Mouse (Mus musculus) intestine, embryonic 14.5 days (tissue): ENCODE data around the gene Lcmt2. TPM values are rescaled to one million over a fixed set of nuclear protein-coding genes. Genes with fewer than 3 reads are reported as not detected.
"Not testable (repeated sequence)": the region's sequence is repeated elsewhere in the genome, so short reads cannot be mapped to it uniquely, and the experiment has no call there.

Source experiments
- ATAC-seq: fragments of 200-750 bp; cut with Nextera tagmentation; replicated peaks from 2 replicates; pipeline ENCODE4 v1.8.0; 2017; ENCODE audit warnings: low read depth, moderate number of reproducible peaks, moderate TSS enrichment, moderate library complexity; ENCODE audit not compliant: low FRiP score, low TSS enrichment
- DNase-seq: peaks from one replicate; pipeline ENCODE4 v3.0.0-alpha.2; 2018; ENCODE audit warnings: low spot score
- H3K27ac ChIP-seq: fragments of 300-500 bp; sonication (generic); 2 replicates; pipeline ENCODE4 v1.5.1; 2014; ENCODE audit warnings: low read depth, mild to moderate bottlenecking, control low read depth
- H3K27me3 ChIP-seq: fragments of 300-500 bp; sonication (generic); replicated peaks from 2 replicates; pipeline ENCODE4 v1.6.1; 2014; ENCODE audit warnings: low read length, control low read depth; ENCODE audit not compliant: control insufficient read depth, insufficient read depth
- H3K36me3 ChIP-seq: fragments of 300-500 bp; sonication (generic); 2 replicates; pipeline ENCODE4 v1.6.1; 2014; ENCODE audit warnings: low read length, control low read depth; ENCODE audit not compliant: control insufficient read depth, insufficient read depth
- H3K4me1 ChIP-seq: fragments of 300-500 bp; sonication (generic); replicated peaks from 2 replicates; pipeline ENCODE4 v1.6.1; 2014; ENCODE audit warnings: low read length, control low read depth, mixed read lengths; ENCODE audit not compliant: control insufficient read depth, insufficient read depth
- H3K4me2 ChIP-seq: fragments of 300-500 bp; sonication (generic); 2 replicates; pipeline ENCODE4 v1.6.1; 2014; ENCODE audit warnings: low read length
- H3K4me3 ChIP-seq: fragments of 300-500 bp; sonication (generic); 2 replicates; pipeline ENCODE4 v1.5.1; 2014; ENCODE audit warnings: low read depth, low read length, control low read depth, mixed read lengths
- H3K9ac ChIP-seq: fragments of 300-500 bp; sonication (generic); 2 replicates; pipeline ENCODE4 v1.6.1; 2014; ENCODE audit warnings: mild to moderate bottlenecking, low read length
- H3K9me3 ChIP-seq: fragments of 300-500 bp; sonication (generic); 2 replicates; pipeline ENCODE4 v1.6.1; 2016; ENCODE audit warnings: low read length, control low read depth; ENCODE audit not compliant: control insufficient read depth
- WGBS: fragments of 180-500 bp; shearing (Covaris S2); extraction: QIAGEN DNeasy Blood & Tissue Kit; methylation state at CpG from one replicate; pipeline ENCODE4 v1.1.7; 2014; 5-methylcytosine and 5-hydroxymethylcytosine counted together
- polyA plus RNA-seq: library from polyadenylated mRNA; unstranded; fragments of >200 nt; fragmentation: Nextera tagmentation; extraction: Ambion mirVana; gene quantifications from 2 replicates; pipeline ENCODE4 v1.2.1, GENCODE M21; 2014

Gene Lcmt2
- polyA plus RNA-seq, 1 experiment from 2014 or later, result 20.8 TPM

DNA sequence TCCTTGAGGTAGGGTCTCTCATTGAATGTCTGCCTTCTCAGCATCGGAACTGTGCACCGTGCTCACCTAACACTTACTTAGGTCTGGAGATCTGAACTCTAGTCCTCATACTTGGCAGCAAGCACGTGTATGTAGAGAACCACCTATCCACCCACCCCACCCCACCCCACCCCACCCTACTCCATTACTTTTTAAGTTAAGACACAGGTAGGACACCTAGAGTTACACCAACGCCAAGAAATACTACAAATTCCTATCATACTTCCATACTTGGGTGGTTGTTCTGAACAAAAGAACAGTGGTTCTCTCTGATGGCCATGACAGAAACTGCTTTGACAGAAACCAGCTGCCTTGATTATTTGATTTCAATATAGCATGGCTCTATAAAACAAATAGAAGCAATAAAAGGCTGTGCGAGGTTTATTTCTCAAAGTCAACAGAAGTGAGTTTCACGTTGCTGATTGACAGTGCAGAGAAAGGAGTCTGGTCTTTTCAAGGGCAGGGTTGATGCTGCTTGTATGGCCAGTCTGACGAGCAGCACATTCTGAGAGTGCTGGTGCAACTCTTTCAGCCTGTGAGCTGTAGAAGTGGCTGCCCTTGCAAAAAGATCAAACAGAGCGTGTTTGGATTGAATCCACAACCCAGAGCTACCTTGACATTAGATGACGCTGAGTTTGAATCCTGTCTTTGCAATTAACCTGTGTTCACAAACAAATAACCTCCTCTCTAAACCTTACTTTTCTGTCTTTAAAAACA lies 11.4 kb downstream of the Lcmt2 start:
- Histone ChIP-seq H3K9me3 (no peaks in the 10 kb centered on the region), H3K4me3 (no peak overlapping the region), H3K36me3 (no peaks in the 10 kb centered on the region), H3K27ac (no peak overlapping the region), H3K4me1 (no peaks in the 10 kb centered on the region), H3K9ac (no peak overlapping the region), H3K27me3 (no peaks in the 10 kb centered on the region), H3K4me2 (no peak overlapping the region)
- no peak for DNase-seq
- no peak for ATAC-seq
- 53% methylated on average over 9 of the region's 9 CpGs for WGBS

- Histone ChIP-seq H3K9me3 (no peaks in the 10 kb centered on the region), H3K27ac (no peak overlapping the region), H3K4me3 (no peak overlapping the region), H3K9ac (no peak overlapping the region), H3K27me3 (no peaks in the 10 kb centered on the region), H3K4me1 (no peaks in the 10 kb centered on the region), H3K36me3 (no peaks in the 10 kb centered on the region), H3K4me2 (no peak overlapping the region)
- WGBS, result 69% methylated on average over 1 of the region's 1 CpGs
- DNase-seq (no peak), ATAC-seq (no peak)
These were observed 12.9 kb downstream of the Lcmt2 start for GRCm38 (mm10) chr2:121127536-121127935.

- H3K4me1 ChIP-seq, ATAC-seq, H3K9ac ChIP-seq, H3K4me3 ChIP-seq, H3K27ac ChIP-seq, H3K36me3 ChIP-seq, H3K27me3 ChIP-seq, H3K4me2 ChIP-seq, H3K9me3 ChIP-seq, DNase-seq: not testable (repeated sequence)
- 82% methylated on average over 5 of the region's 5 CpGs for WGBS
These were observed 14.2 kb downstream of the Lcmt2 start for GRCm38 (mm10) chr2:121126302-121126701.

DNA sequence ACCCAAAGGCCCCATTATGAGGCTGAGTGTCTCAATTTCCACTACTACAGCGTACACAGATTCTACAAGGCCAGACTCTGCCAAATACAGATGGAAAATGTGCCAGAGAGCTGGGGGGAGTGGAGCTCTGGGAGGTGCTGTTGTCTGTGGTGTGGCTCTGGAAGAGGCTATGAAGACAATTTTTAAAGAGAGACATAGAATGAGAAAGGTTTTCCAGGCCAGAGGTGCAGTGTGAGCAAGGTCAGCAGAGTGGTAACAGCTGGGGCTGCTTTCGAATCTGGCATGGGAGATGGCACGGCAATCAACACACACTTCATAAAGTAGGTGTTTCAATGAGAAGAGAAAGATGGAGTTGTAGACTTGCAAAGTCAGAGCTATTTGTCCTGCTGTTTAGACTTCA lies 21.2 kb downstream of the Lcmt2 start:
- DNase-seq (no peak), ATAC-seq (no peak)
- H3K4me3 ChIP-seq, result no peak overlapping the region
- WGBS, result 79% methylated on average over 3 of the region's 3 CpGs
- no peaks in the 10 kb centered on the region for H3K4me1 ChIP-seq
- H3K27me3 ChIP-seq, result no peaks in the 10 kb centered on the region
- no peaks in the 10 kb centered on the region for H3K9me3 ChIP-seq
- H3K4me2 ChIP-seq, result no peak overlapping the region
- H3K27ac ChIP-seq, result no peak overlapping the region
- H3K9ac ChIP-seq, result no peak overlapping the region
- no peaks in the 10 kb centered on the region for H3K36me3 ChIP-seq

GRCm38 (mm10) chr2:121115418-121115817 lies 25.0 kb downstream of the Lcmt2 start:
- Histone ChIP-seq H3K27me3 (no peaks in the 10 kb centered on the region), H3K9ac (no peak overlapping the region), H3K9me3 (no peaks in the 10 kb centered on the region), H3K36me3 (no peaks in the 10 kb centered on the region), H3K4me3 (no peak overlapping the region), H3K4me1 (no peaks in the 10 kb centered on the region), H3K4me2 (no peak overlapping the region), H3K27ac (no peak overlapping the region)
- WGBS, result 87% methylated on average over 2 of the region's 2 CpGs
- DNase-seq, result no peak
- no peak for ATAC-seq

DNA sequence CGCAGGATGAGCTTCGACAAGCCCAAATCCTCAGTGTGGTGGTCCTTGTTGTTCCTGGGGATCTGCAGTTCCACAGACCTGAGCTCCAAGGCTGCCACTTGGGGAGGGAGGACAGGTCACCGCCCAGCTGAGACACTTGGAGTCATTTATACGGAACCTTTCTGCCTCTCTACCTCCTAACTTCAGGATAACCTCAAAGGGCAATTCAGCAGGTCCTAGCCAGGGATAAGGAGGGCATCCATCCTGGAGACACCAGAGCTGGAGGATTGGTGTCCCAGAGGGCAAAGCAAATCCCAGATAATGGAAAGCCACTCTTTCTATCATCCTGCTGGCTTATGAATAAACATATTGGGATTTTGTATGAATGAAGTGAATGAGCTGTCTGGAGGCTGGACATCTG lies 30.8 kb downstream of the Lcmt2 start, which contains the start of gene Tgm7:
Gene Tgm7 (minus strand): TSS at position 101 of the 400 bp plus-strand sequence.
- H3K9ac ChIP-seq, result no peak within 1 kb of the TSS
- DNase-seq, result no peak
- 83% methylated on average over 4 of the region's 4 CpGs for WGBS

DNA sequence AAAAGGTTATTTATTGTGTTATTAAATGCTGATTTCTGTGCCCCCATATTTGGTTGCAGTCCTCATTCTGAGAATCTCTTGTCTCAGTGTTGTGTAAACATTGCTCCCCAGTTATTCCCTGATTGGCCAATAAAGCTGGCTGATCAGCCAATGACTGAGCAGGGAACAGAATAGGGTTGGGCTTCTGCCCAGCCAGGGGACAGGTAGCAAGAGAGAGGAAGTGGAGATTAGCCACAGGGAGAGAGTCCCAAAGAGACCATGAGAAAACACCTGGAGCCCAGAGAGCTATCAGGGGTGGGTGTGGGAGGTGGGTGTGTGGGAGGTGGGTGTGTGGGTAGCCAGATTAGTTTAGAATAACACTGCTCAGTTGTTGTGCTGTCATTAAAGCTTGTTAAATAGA lies 34.5 kb downstream of the Lcmt2 start:
- DNase-seq (no peak), ATAC-seq (no peak)
- Histone ChIP-seq H3K36me3 (no peaks in the 10 kb centered on the region), H3K4me1 (no peaks in the 10 kb centered on the region), H3K4me3 (no peak overlapping the region), H3K9me3 (no peaks in the 10 kb centered on the region), H3K27ac (no peak overlapping the region), H3K27me3 (no peaks in the 10 kb centered on the region), H3K4me2 (no peak overlapping the region), H3K9ac (no peak overlapping the region)

More for the DNA sequence above, 30.8 kb downstream of the Lcmt2 start, which contains the start of gene Tgm7:
- Histone ChIP-seq H3K27me3 (no peaks in the 10 kb centered on the region), H3K4me1 (no peaks in the 10 kb centered on the region), H3K27ac (no peak within 1 kb of the TSS), H3K4me3 (no peak within 1 kb of the TSS), H3K36me3 (no peaks in the 10 kb centered on the region), H3K4me2 (no peak within 1 kb of the TSS), H3K9me3 (no peaks in the 10 kb centered on the region)
- ATAC-seq, result no peak

DNA sequence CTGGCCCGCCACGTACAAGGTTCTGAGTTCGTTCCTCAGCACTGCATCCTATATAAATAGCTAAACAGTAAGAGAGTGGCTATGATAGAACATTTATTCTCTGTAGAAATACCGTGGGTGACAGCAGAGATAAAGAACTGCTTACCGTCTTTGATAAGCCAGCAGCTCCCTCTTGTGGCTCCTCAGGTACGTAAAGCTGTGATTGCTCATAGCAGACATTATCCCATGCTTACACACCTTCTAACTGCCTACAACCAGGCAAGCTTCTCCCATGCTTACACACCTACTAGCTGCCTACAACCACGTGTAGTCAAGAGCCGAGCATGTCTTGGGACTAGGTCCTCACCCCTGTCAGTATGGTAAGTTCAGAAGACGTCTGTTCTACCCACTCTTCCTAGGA lies 38.4 kb downstream of the Lcmt2 start:
- H3K9ac ChIP-seq, result no peak overlapping the region
- H3K4me2 ChIP-seq, result no peak overlapping the region
- H3K36me3 ChIP-seq, result no peaks in the 10 kb centered on the region
- peak; percentile 72 for DNase-seq
- no peak for ATAC-seq
- H3K27me3 ChIP-seq, result no peaks in the 10 kb centered on the region
- no peaks in the 10 kb centered on the region for H3K9me3 ChIP-seq
- no peak overlapping the region for H3K4me3 ChIP-seq
- no peaks in the 10 kb centered on the region for H3K4me1 ChIP-seq
- 23% methylated on average over 9 of the region's 9 CpGs for WGBS
- H3K27ac ChIP-seq, result no peak overlapping the region

DNA sequence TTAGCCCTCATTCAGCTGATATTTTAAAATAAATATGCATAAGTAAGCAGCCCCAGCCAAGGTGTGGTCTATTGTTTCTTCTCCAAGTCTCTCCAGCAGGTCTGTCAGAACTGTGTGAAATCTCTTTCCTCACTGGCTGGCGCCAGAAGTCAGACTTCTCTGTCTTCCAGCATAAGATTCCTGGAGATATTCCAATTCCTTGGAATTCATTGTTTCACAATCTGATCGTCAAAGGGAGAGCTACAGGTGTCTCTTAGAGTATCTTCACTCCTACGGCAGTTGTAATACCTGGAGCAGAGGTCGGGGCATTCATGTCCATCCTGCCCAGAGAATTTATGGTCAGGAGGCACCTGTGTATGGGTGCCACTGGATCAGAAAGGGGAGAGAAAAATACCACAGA lies 50.7 kb downstream of the Lcmt2 start:
- no peak overlapping the region for H3K9ac ChIP-seq
- H3K27ac ChIP-seq, result no peak overlapping the region
- H3K4me2 ChIP-seq, result no peak overlapping the region
- no peak for ATAC-seq
- 0 out of 2 replicates have a peak, but pooled peaks cover 3% of the 10 kb centered on the region for H3K4me1 ChIP-seq
- WGBS, result 60% methylated on average over 4 of the region's 4 CpGs
- H3K4me3 ChIP-seq, result no peak overlapping the region
- no peaks in the 10 kb centered on the region for H3K9me3 ChIP-seq
- H3K27me3 ChIP-seq, result no peaks in the 10 kb centered on the region
- no peak for DNase-seq
- H3K36me3 ChIP-seq, result no peaks in the 10 kb centered on the region
